Mouse (Mus musculus): ENCODE data around the gene Prok1. TPM values are rescaled to one million over a fixed set of nuclear protein-coding genes. Genes with fewer than 3 reads are reported as not detected.

Prok1 gene
- total and polyA plus RNA-seq, 2 experiments from 2014 or later, result 0.15 TPM; not detected in 1

- Histone ChIP-seq H3K9me3 (ENCODE audit: low read length) (no peaks in the 10 kb centered on the region), H3K27me3 (ENCODE audit: insufficient read depth, low read length) (no peaks in the 10 kb centered on the region), H3K9ac (no peak overlapping the region), H3K4me1 (ENCODE audit: insufficient read depth) (no peaks in the 10 kb centered on the region), H3K4me2 (ENCODE audit: low read depth) (no peak overlapping the region), H3K36me3 (ENCODE audit: insufficient read depth) (no peaks in the 10 kb centered on the region), H3K4me3 (ENCODE audit: low read depth, low read length) (no peak overlapping the region), H3K27ac (ENCODE audit: low read depth, low read length) (no peak overlapping the region)
- no peak for TF ChIP-seq CTCF (IDR thresholded peaks at IDR 0.05; ENCODE audit: low read depth)
- DNase-seq (no peak), ATAC-seq (no peak)
- 85% methylated on average over 5 of the region's 5 CpGs for WGBS
These were observed 10.3 kb downstream of the Prok1 start for GRCm38 (mm10) chr3:107229221-107229620.

- Histone ChIP-seq H3K27ac (ENCODE audit: low read depth, low read length) (no peak overlapping the region), H3K9ac (no peak overlapping the region), H3K36me3 (ENCODE audit: insufficient read depth) (no peaks in the 10 kb centered on the region), H3K4me3 (ENCODE audit: low read depth, low read length) (no peak overlapping the region), H3K4me2 (ENCODE audit: low read depth) (no peak overlapping the region), H3K27me3 (ENCODE audit: insufficient read depth, low read length) (no peaks in the 10 kb centered on the region), H3K4me1 (ENCODE audit: insufficient read depth) (no peaks in the 10 kb centered on the region), H3K9me3 (ENCODE audit: low read length) (no peaks in the 10 kb centered on the region)
- WGBS, result 93% methylated on average over 5 of the region's 5 CpGs
- DNase-seq, result no peak
- no peak for ATAC-seq
- TF ChIP-seq CTCF (IDR thresholded peaks at IDR 0.05; ENCODE audit: low read depth), result no peak
These were observed 13.7 kb downstream of the Prok1 start for GRCm38 (mm10) chr3:107225820-107226219.

GRCm38 (mm10) chr3:107223230-107223629 lies 16.3 kb downstream of the Prok1 start:
- ATAC-seq, result no peak
- no peak for DNase-seq
- Histone ChIP-seq H3K4me3 (ENCODE audit: low read depth, low read length) (no peak overlapping the region), H3K27me3 (ENCODE audit: insufficient read depth, low read length) (no peaks in the 10 kb centered on the region), H3K9me3 (ENCODE audit: low read length) (no peaks in the 10 kb centered on the region), H3K36me3 (ENCODE audit: insufficient read depth) (no peaks in the 10 kb centered on the region), H3K4me2 (ENCODE audit: low read depth) (no peak overlapping the region), H3K27ac (ENCODE audit: low read depth, low read length) (no peak overlapping the region), H3K9ac (no peak overlapping the region), H3K4me1 (ENCODE audit: insufficient read depth) (no peaks in the 10 kb centered on the region)
- 79% methylated on average over 1 of the region's 1 CpGs for WGBS
- TF ChIP-seq CTCF (IDR thresholded peaks at IDR 0.05; ENCODE audit: low read depth), result no peak

GRCm38 (mm10) chr3:107221608-107222007 lies 17.9 kb downstream of the Prok1 start, which contains the start of gene Cym:
TSS of gene Cym (minus strand) at chr3:107221732.
- 91% methylated on average over 10 of the region's 10 CpGs for WGBS

GRCm38 (mm10) chr3:107218572-107218971 lies 20.9 kb downstream of the Prok1 start:
- no peak for DNase-seq
- no peaks in the 10 kb centered on the region for H3K9me3 ChIP-seq (ENCODE audit: low read length)
- H3K4me1 ChIP-seq (ENCODE audit: insufficient read depth), result no peaks in the 10 kb centered on the region
- WGBS, result 94% methylated on average over 7 of the region's 7 CpGs
- H3K36me3 ChIP-seq (ENCODE audit: insufficient read depth), result no peaks in the 10 kb centered on the region
- no peaks in the 10 kb centered on the region for H3K27me3 ChIP-seq (ENCODE audit: insufficient read depth, low read length)
- ATAC-seq, result no peak
- no peak overlapping the region for H3K27ac ChIP-seq (ENCODE audit: low read depth, low read length)
- H3K9ac ChIP-seq, result no peak overlapping the region
- no peak overlapping the region for H3K4me3 ChIP-seq (ENCODE audit: low read depth, low read length)
- TF ChIP-seq CTCF (IDR thresholded peaks at IDR 0.05; ENCODE audit: low read depth), result no peak
- no peak overlapping the region for H3K4me2 ChIP-seq (ENCODE audit: low read depth)

More at GRCm38 (mm10) chr3:107221608-107222007, 17.9 kb downstream of the Prok1 start, which contains the start of gene Cym:
- Histone ChIP-seq H3K4me1 (ENCODE audit: insufficient read depth) (no peaks in the 10 kb centered on the region), H3K36me3 (ENCODE audit: insufficient read depth) (no peaks in the 10 kb centered on the region), H3K4me2 (ENCODE audit: low read depth) (no peak within 1 kb of the TSS), H3K9ac (no peak within 1 kb of the TSS), H3K4me3 (ENCODE audit: low read depth, low read length) (no peak within 1 kb of the TSS), H3K9me3 (ENCODE audit: low read length) (no peaks in the 10 kb centered on the region), H3K27ac (ENCODE audit: low read depth, low read length) (no peak within 1 kb of the TSS), H3K27me3 (ENCODE audit: insufficient read depth, low read length) (no peaks in the 10 kb centered on the region)
- no peak for DNase-seq
- no peak for TF ChIP-seq CTCF (IDR thresholded peaks at IDR 0.05; ENCODE audit: low read depth)
- no peak for ATAC-seq

GRCm38 (mm10) chr3:107217101-107217480 lies 22.4 kb downstream of the Prok1 start:
- Histone ChIP-seq H3K4me1 (ENCODE audit: insufficient read depth) (no peaks in the 10 kb centered on the region), H3K27ac (ENCODE audit: low read depth, low read length) (no peak overlapping the region), H3K27me3 (ENCODE audit: insufficient read depth, low read length) (no peaks in the 10 kb centered on the region), H3K9ac (no peak overlapping the region), H3K36me3 (ENCODE audit: insufficient read depth) (no peaks in the 10 kb centered on the region), H3K9me3 (ENCODE audit: low read length) (no peaks in the 10 kb centered on the region), H3K4me2 (ENCODE audit: low read depth) (no peak overlapping the region), H3K4me3 (ENCODE audit: low read depth, low read length) (no peak overlapping the region)
- ATAC-seq, result no peak
- WGBS, result 82% methylated on average over 3 of the region's 3 CpGs
- TF ChIP-seq CTCF (IDR thresholded peaks at IDR 0.05; ENCODE audit: low read depth), result no peak
- no peak for DNase-seq

- Histone ChIP-seq H3K4me2 (ENCODE audit: low read depth) (no peak overlapping the region), H3K4me1 (ENCODE audit: insufficient read depth) (no peaks in the 10 kb centered on the region), H3K27ac (ENCODE audit: low read depth, low read length) (no peak overlapping the region), H3K9ac (no peak overlapping the region), H3K9me3 (ENCODE audit: low read length) (no peaks in the 10 kb centered on the region), H3K36me3 (ENCODE audit: insufficient read depth) (no peaks in the 10 kb centered on the region), H3K4me3 (ENCODE audit: low read depth, low read length) (no peak overlapping the region), H3K27me3 (ENCODE audit: insufficient read depth, low read length) (no peaks in the 10 kb centered on the region)
- no peak for TF ChIP-seq CTCF (IDR thresholded peaks at IDR 0.05; ENCODE audit: low read depth)
- WGBS, result 63% methylated on average over 8 of the region's 8 CpGs
- no peak for DNase-seq
- ATAC-seq, result no peak
These were observed 23.0 kb downstream of the Prok1 start for GRCm38 (mm10) chr3:107216400-107217100.

All from forebrain, postnatal 0 days (tissue).